Mouse (Mus musculus) spleen, adult 2 months (tissue): Measurements from ENCODE around the gene 4933428G20Rik. TPM values are rescaled to one million over a fixed set of nuclear protein-coding genes. Genes with fewer than 3 reads are reported as not detected.

Experiments used
- DNase-seq, 2 experiments: peaks; one replicate each; pipeline versions ENCODE4 v3.0.0 to v3.0.0-alpha.2; 2012 to 2021; ENCODE audit warnings: low spot score in 2 of 2, low read depth in 1 of 2
- H3K27ac ChIP-seq: fragments of 200-500 bp; 2 replicates; pipeline ENCODE4 v1.5.1; 2012; ENCODE audit warnings: low read length, inconsistent platforms; ENCODE audit not compliant: insufficient read depth
- H3K27me3 ChIP-seq: fragments of 200-500 bp; 2 replicates; pipeline ENCODE4 v1.6.1; 2012; ENCODE audit warnings: mild to moderate bottlenecking, moderate library complexity, low read length, inconsistent platforms; ENCODE audit not compliant: control insufficient read depth, insufficient read depth
- H3K36me3 ChIP-seq: fragments of 200-500 bp; 2 replicates; pipeline ENCODE4 v1.6.1; 2012; ENCODE audit warnings: mild to moderate bottlenecking, low read length, inconsistent platforms; ENCODE audit not compliant: control insufficient read depth, insufficient read depth
- H3K4me1 ChIP-seq: fragments of 200-500 bp; 2 replicates; pipeline ENCODE4 v1.6.1; 2011; ENCODE audit warnings: inconsistent platforms; ENCODE audit not compliant: control insufficient read depth, insufficient read depth, insufficient read length
- H3K4me3 ChIP-seq: fragments of 200-500 bp; 2 replicates; pipeline ENCODE4 v1.5.1; 2011; ENCODE audit warnings: mild to moderate bottlenecking, inconsistent platforms; ENCODE audit not compliant: insufficient read depth, insufficient read length; ENCODE audit errors: extremely low read depth
- CTCF ChIP-seq: fragments of 200-500 bp; IDR thresholded peaks from 2 replicates; pipeline ENCODE4 v1.5.1; 2011; ENCODE audit warnings: mild to moderate bottlenecking, inconsistent platforms; ENCODE audit not compliant: insufficient read depth, insufficient read length, insufficient replicate concordance; ENCODE audit errors: extremely low read depth
- POLR2A ChIP-seq: fragments of 200-500 bp; IDR thresholded peaks from 2 replicates; pipeline ENCODE4 v1.6.1; 2011; ENCODE audit warnings: low read depth, low read length, inconsistent platforms
- WGBS: fragments of 180-500 bp; shearing (Covaris S2); methylation state at CpG from one replicate; pipeline ENCODE4 v1.1.7; 2018; 5-methylcytosine and 5-hydroxymethylcytosine counted together
- polyA plus RNA-seq: library from polyadenylated mRNA; depleted of rRNA; stranded (reverse); fragments of >200 nt; gene quantifications from 2 replicates; pipeline ENCODE4 v1.2.3, GENCODE M21; 2012

Gene 4933428G20Rik
- polyA plus RNA-seq, 1 experiment: not detected

DNA sequence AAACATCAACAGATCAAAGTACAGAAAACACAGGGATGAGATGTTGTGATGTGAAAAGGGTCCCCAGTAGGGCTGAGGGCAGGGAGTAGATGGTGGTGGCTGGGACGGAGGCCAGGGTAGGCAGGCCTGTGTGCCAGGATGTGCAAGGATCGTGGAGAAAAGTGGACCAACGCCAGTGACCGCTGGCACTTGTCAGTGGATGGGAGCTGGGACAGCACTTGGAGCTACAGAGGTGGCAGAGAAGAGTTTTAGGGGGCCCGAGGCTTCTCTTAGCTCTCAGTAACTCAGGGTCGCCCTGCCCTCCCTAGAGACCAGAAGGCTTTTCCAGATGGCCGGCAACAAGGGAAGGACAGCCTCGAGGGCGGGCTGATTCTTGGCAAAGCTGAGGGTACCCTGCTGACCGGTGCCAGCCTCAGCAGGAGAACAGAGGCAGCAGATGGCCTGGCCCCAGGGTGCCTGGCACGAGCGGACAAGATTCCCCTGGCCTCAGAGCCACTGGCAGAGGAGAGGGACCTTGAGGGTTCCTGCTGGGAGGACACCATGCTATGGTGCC is 43.1 kb upstream of the 4933428G20Rik start:
- Histone ChIP-seq H3K4me3 (no peak overlapping the region), H3K36me3 (no peaks in the 10 kb centered on the region), H3K4me1 (peaks cover 5% of the 10 kb centered on the region; the same call in 1 of the 2 replicates), H3K27ac (no peak overlapping the region), H3K27me3 (peaks cover 16% of the 10 kb centered on the region)
- DNase-seq: no peak
- 89% methylated on average over 12 of the region's 12 CpGs for WGBS
- TF ChIP-seq CTCF: no peak
- no peak for TF ChIP-seq POLR2A

DNA sequence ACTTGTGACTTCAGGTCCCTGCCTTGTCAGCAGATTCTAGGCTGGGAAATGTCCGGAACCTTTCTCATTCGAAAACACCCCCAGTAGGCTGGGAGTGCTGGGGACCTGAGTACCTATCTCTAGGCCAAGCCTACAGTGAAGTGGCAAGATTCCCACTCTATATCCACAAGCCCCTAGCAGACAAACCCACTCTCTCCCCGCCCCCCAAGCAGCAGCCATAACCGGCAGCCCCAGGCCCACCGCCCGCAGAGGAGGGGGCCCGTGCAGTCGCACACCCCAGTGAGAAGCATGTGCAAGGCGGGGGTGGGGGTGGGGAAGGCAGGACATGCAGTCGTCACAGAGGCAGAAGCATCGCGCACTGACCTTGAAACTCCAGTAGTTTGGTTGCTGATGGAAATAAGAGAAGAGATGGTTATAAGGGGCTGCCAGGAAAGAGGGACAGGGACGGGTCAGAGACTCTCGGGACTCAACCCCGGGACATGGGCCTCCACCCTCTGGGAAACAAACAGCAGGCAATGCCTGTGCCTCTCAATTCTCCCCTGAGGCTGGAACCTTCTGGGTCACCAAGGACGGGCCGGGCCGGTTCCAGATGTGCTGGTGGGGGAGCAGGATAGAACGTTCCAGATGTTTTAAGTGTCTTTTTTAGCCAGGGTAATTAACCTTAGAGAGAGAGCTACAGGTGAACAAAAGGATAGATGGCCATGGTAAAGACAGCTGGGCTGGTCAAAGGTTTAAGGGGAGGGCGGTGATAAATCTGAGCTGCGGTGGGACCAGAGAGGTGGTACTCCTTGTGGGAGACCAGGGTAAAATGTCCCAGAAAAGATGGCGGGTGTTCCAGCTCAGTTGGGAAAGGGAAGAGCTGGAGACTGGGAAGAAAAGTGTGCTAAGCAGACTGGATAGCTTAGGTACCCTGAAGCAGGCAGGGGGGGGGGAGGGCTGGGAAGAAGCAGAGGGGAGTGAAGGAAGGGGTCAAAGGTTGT is 42.3 kb upstream of the 4933428G20Rik start:
- WGBS: 90% methylated on average over 22 of the region's 22 CpGs
- peaks cover 16% of the 10 kb centered on the region for H3K27me3 ChIP-seq

DNA sequence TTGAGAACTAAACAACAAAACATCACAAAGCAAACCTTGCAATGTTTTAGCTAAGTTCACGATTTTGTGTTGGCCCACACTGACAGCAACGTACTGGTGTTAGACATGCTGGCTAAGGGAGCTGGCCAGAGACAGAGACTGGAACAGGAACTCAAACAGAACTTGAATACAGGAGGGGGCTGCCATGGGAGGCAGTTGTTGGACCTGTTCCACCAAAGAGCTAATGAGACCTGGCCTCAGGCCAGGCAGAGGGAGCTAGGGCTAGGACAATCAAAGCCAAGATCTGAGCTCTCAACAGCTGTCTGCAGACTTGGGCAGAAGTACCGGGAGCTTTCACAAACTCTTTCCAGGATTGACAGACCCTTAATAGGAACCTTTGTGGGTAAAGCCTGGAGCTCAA is 40.5 kb upstream of the 4933428G20Rik start:
- no peak overlapping the region for H3K27ac ChIP-seq
- WGBS: 38% methylated on average over 3 of the region's 3 CpGs
- H3K4me1 ChIP-seq: peaks cover 5% of the 10 kb centered on the region; the same call in 1 of the 2 replicates
- no peak for DNase-seq
- peaks cover 9% of the 10 kb centered on the region for H3K27me3 ChIP-seq
- TF ChIP-seq POLR2A: no peak
- no peak for TF ChIP-seq CTCF
- no peak overlapping the region for H3K4me3 ChIP-seq
- H3K36me3 ChIP-seq: no peaks in the 10 kb centered on the region

More for the DNA sequence above, 42.3 kb upstream of the 4933428G20Rik start:
- TF ChIP-seq CTCF (no peak), POLR2A (no peak)
- H3K4me3 ChIP-seq: no peak overlapping the region
- no peaks in the 10 kb centered on the region for H3K36me3 ChIP-seq
- peaks cover 5% of the 10 kb centered on the region; the same call in 1 of the 2 replicates for H3K4me1 ChIP-seq
- no peak for DNase-seq
- H3K27ac ChIP-seq: no peak overlapping the region

DNA sequence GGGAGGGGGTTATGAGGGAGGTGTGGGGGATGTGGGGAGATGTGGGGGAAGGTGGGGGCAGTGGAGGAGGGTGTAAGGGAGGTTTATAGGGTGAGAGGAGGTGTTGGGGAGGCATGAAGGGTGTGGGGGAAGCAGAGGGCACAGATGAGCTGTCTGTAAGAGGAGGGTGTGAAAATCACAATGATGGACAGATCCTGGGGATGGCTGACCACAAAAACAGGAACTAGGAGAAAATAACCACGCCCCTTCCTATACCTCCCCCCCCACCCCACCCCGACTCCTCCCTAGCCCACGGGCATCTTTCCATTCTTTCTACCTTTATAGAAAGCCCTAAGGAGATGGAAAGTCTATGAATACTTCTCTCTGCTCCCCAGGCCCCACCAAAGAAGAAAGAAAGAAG is 40.0 kb upstream of the 4933428G20Rik start:
- TF ChIP-seq CTCF (no peak), POLR2A (no peak)
- DNase-seq: no peak

GRCm38 (mm10) chr11:97539622-97540021 is 39.5 kb upstream of the 4933428G20Rik start:
- Histone ChIP-seq H3K27me3 (peaks cover 18% of the 10 kb centered on the region), H3K4me1 (peaks cover 10% of the 10 kb centered on the region; the same call in 1 of the 2 replicates)
- WGBS: 73% methylated on average over 5 of the region's 5 CpGs

More for the DNA sequence above, 40.0 kb upstream of the 4933428G20Rik start:
- no peak overlapping the region for H3K4me3 ChIP-seq
- no peak overlapping the region for H3K27ac ChIP-seq
- 0% methylated on average over 3 of the region's 3 CpGs for WGBS
- H3K27me3 ChIP-seq: peaks cover 13% of the 10 kb centered on the region
- no peaks in the 10 kb centered on the region for H3K36me3 ChIP-seq
- H3K4me1 ChIP-seq: peaks cover 5% of the 10 kb centered on the region; the same call in 1 of the 2 replicates

DNA sequence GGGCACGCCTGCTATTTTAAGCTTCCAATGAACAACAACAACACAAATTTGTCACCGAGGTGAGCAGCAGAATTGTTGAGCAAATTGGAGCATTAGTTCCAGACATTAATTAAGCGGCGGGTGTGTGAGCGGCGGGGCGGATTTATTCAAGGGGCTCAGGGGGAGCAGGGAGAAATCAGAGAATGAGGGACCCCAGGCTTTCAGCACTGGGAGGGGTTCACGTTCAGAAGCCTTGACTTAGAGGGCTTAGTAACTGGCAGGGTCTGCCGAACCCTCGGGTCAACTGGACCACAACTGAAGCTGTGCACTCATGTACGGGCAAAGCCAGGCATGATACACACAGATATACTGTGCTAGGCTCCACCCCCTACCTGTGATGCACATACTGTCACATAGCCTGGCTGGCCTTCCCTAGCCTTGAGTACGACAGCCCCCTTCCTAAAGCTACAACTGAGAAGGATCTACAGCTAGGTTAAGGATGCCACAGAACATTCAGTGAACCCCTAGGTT is 37.5 kb upstream of the 4933428G20Rik start:
- H3K36me3 ChIP-seq: no peaks in the 10 kb centered on the region
- H3K4me1 ChIP-seq: peaks cover 17% of the 10 kb centered on the region
- H3K27me3 ChIP-seq: peaks cover 25% of the 10 kb centered on the region
- TF ChIP-seq CTCF (no peak), POLR2A (no peak)
- WGBS: 67% methylated on average over 12 of the region's 12 CpGs
- DNase-seq: no peak
- no peak overlapping the region for H3K27ac ChIP-seq
- H3K4me3 ChIP-seq: no peak overlapping the region

More at GRCm38 (mm10) chr11:97539622-97540021, 39.5 kb upstream of the 4933428G20Rik start:
- TF ChIP-seq POLR2A (no peak), CTCF (no peak)
- no peak for DNase-seq
- no peak overlapping the region for H3K27ac ChIP-seq
- no peaks in the 10 kb centered on the region for H3K36me3 ChIP-seq
- no peak overlapping the region for H3K4me3 ChIP-seq
